Mouse (Mus musculus) myocyte (in vitro differentiated cells): ENCODE measurements around the gene Ugt1a8. TPM values are rescaled to one million over a fixed set of nuclear protein-coding genes. Genes with fewer than 3 reads are reported as not detected.

Experiments used
- H3K27me3 ChIP-seq: one replicate; pipeline ENCODE4 v1.6.1; 2011; ENCODE audit not compliant: control insufficient read depth, insufficient read depth, insufficient read length
- H3K36me3 ChIP-seq: one replicate; pipeline ENCODE4 v1.6.1; 2011; ENCODE audit not compliant: control insufficient read depth, insufficient read depth
- H3K4me2 ChIP-seq: one replicate; pipeline ENCODE4 v1.6.1; 2011; ENCODE audit warnings: low read depth, control low read depth
- H3K4me3 ChIP-seq: one replicate; pipeline ENCODE4 v1.5.1; 2011; ENCODE audit warnings: mild to moderate bottlenecking, control low read depth, moderate library complexity
- H3K79me2 ChIP-seq: one replicate; pipeline ENCODE4 v1.6.1; 2011; ENCODE audit not compliant: control insufficient read depth, insufficient read depth
- H3ac ChIP-seq: one replicate; pipeline ENCODE4 v1.6.1; 2011; ENCODE audit not compliant: control insufficient read depth, insufficient read length
- CEBPB ChIP-seq: IDR thresholded peaks from 2 replicates; pipeline ENCODE4 v1.6.1; 2011; ENCODE audit warnings: mild to moderate bottlenecking, moderate library complexity; ENCODE audit not compliant: poor library complexity, insufficient read depth, severe bottlenecking
- E2F4 ChIP-seq: IDR thresholded peaks from one replicate; pipeline ENCODE4 v1.6.1; 2011; ENCODE audit warnings: mild to moderate bottlenecking, control low read depth, moderate library complexity; ENCODE audit not compliant: insufficient read depth
- MAX ChIP-seq: IDR thresholded peaks from one replicate; pipeline ENCODE4 v1.6.1; 2011; ENCODE audit warnings: low read depth, mild to moderate bottlenecking, control low read depth
- MYOD1 ChIP-seq, 3 experiments: IDR thresholded peaks; one replicate each; pipeline ENCODE4 v1.6.1; 2011; ENCODE audit warnings: control low read depth in 2 of 3, low read depth in 2 of 3, mild to moderate bottlenecking in 2 of 3, moderate library complexity in 1 of 3; ENCODE audit not compliant: insufficient read length in 2 of 3, control insufficient read depth in 1 of 3
- MYOG ChIP-seq, 3 experiments: IDR thresholded peaks; one replicate each; pipeline ENCODE4 v1.6.1; 2011; ENCODE audit warnings: control low read depth in 2 of 3, low read depth in 2 of 3, mild to moderate bottlenecking in 2 of 3; ENCODE audit not compliant: insufficient read length in 2 of 3, control insufficient read depth in 1 of 3, insufficient read depth in 1 of 3
- POLR2A ChIP-seq: IDR thresholded peaks from one replicate; pipeline ENCODE4 v1.6.1; 2011; ENCODE audit warnings: low read depth, mild to moderate bottlenecking, control low read depth, moderate library complexity; ENCODE audit not compliant: insufficient read length
- POLR2AphosphoS2 ChIP-seq: IDR thresholded peaks from one replicate; pipeline ENCODE4 v1.6.1; 2011; ENCODE audit warnings: low read depth, control low read depth; ENCODE audit not compliant: insufficient read length
- REST ChIP-seq: IDR thresholded peaks from one replicate; pipeline ENCODE4 v1.6.1; 2011; ENCODE audit warnings: mild to moderate bottlenecking, control low read depth, moderate library complexity; ENCODE audit not compliant: insufficient read depth, insufficient read length
- SRF ChIP-seq: IDR thresholded peaks from one replicate; pipeline ENCODE4 v1.6.1; 2011; ENCODE audit warnings: low read depth; ENCODE audit not compliant: control insufficient read depth, insufficient read length
- TCF12 ChIP-seq: IDR thresholded peaks from one replicate; pipeline ENCODE4 v1.6.1; 2011; ENCODE audit warnings: mild to moderate bottlenecking, control low read depth; ENCODE audit not compliant: poor library complexity, insufficient read depth, severe bottlenecking
- TCF3 ChIP-seq: IDR thresholded peaks from one replicate; pipeline ENCODE4 v1.6.1; 2011; ENCODE audit warnings: low read depth, control low read depth; ENCODE audit not compliant: insufficient read length
- USF1 ChIP-seq: IDR thresholded peaks from one replicate; pipeline ENCODE4 v1.6.1; 2011; ENCODE audit warnings: low read depth, mild to moderate bottlenecking, control low read depth, moderate library complexity
- polyA plus RNA-seq: library from polyadenylated mRNA; unstranded; fragments of >200 nt; fragmentation: generic; extraction: Trizol; gene quantifications from one replicate; pipeline ENCODE4 v1.2.1, GENCODE M21; 2012; ENCODE audit warnings: missing spikeins

The Ugt1a8 gene
- polyA plus RNA-seq, 1 experiment: not detected

DNA sequence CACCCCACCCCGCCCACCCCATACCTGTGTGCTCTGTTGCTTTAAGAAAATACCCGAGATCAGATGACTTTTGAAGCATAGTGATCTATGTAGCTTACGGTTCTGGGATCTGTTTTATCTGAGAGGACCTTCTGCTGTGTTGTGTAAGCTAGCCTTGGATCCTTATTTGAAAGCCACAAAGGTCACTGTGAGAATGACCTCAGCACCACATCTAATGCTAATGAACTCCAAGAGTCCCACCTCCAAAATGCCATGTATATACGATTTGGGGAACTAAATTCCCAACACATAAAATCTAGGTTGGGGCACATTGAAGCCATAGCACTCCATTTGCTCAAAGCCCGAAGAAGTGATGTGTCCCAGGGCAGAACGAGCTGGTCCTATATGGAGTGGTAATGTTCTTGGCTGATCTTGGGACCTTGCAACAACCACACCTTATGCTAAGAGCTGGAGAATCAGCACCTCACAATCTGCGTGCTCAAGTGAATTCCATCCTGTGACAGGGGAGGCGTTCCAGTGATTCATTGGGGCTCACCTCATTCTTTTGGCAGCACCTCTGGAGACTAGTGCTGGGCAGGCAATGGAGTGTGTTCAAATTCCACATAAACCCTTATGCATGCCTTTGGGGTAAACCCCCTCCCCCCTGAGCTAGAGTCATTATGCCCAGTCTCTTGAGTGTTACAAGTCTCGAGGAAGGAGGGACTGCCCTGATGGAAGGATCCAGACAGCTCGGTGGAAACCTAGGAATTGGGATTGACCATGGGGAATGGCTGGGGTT, 169.5 kb downstream of the Ugt1a8 start:
- no peak for TF ChIP-seq E2F4
- TF ChIP-seq TCF12: no peak
- TF ChIP-seq REST: no peak
- TF ChIP-seq TCF3: no peak
- no peak for TF ChIP-seq MYOD1 (IDR thresholded peaks at IDR 0.05; ENCODE audit: control insufficient read depth in 1 of 3, insufficient read length in 2 of 3, low read depth in 2 of 3)
- TF ChIP-seq MYOG (IDR thresholded peaks at IDR 0.05; ENCODE audit: control insufficient read depth in 1 of 3, insufficient read depth in 1 of 3, insufficient read length in 2 of 3, low read depth in 2 of 3): no peak
- TF ChIP-seq SRF: no peak
- TF ChIP-seq MAX: no peak
- no peak for TF ChIP-seq USF1
- TF ChIP-seq POLR2A: no peak
- TF ChIP-seq POLR2AphosphoS2: no peak
- TF ChIP-seq CEBPB: no peak
- H3K4me2 ChIP-seq: no peak overlapping the region
- H3K79me2 ChIP-seq: no peaks in the 10 kb centered on the region
- no peaks in the 10 kb centered on the region for H3K36me3 ChIP-seq
- no peak overlapping the region for H3K4me3 ChIP-seq
- no peak overlapping the region for H3ac ChIP-seq
- H3K27me3 ChIP-seq: no peaks in the 10 kb centered on the region

GRCm38 (mm10) chr1:88257681-88258080, 170.1 kb downstream of the Ugt1a8 start:
- Histone ChIP-seq H3K79me2 (no peaks in the 10 kb centered on the region), H3K27me3 (no peaks in the 10 kb centered on the region), H3K4me3 (no peak overlapping the region), H3ac (no peak overlapping the region), H3K36me3 (peaks cover under 1% of the 10 kb centered on the region), H3K4me2 (no peak overlapping the region)
- TF ChIP-seq REST: no peak
- TF ChIP-seq MAX: no peak
- no peak for TF ChIP-seq CEBPB
- TF ChIP-seq SRF: no peak
- TF ChIP-seq E2F4: no peak
- TF ChIP-seq TCF3: no peak
- no peak for TF ChIP-seq USF1
- TF ChIP-seq MYOD1 (IDR thresholded peaks at IDR 0.05; ENCODE audit: control insufficient read depth in 1 of 3, insufficient read length in 2 of 3, low read depth in 2 of 3): no peak
- no peak for TF ChIP-seq TCF12
- TF ChIP-seq POLR2A: no peak
- TF ChIP-seq POLR2AphosphoS2: no peak

DNA sequence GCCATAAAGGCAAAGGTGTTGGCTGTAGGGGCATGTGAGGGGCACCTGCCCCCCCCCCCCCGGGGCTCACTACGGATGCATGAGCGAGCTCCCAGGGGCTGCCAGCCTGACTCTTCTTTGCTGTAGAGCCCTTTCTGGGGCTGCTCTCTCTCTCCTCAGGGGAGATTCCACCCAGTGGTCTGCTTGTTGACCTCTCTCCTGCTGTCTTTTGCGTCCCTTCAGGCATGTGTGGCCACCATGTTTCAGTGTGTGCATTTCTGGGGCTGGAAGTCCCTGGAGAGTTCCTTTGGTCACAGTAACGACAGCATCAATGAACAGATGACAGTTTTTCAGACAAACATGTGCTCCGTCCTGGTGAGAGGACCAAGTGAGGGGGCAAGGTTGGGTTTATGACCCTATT, 170.7 kb downstream of the Ugt1a8 start:
- peaks cover 8% of the 10 kb centered on the region for H3K36me3 ChIP-seq
- H3K4me2 ChIP-seq: no peak overlapping the region
- no peaks in the 10 kb centered on the region for H3K27me3 ChIP-seq
- no peaks in the 10 kb centered on the region for H3K79me2 ChIP-seq
- H3ac ChIP-seq: no peak overlapping the region
- no peak for TF ChIP-seq MAX
- no peak for TF ChIP-seq TCF12
- no peak for TF ChIP-seq CEBPB
- TF ChIP-seq MYOD1 (IDR thresholded peaks at IDR 0.05; ENCODE audit: control insufficient read depth in 1 of 3, insufficient read length in 2 of 3, low read depth in 2 of 3): no peak
- no peak for TF ChIP-seq TCF3
- no peak for TF ChIP-seq E2F4
- no peak for TF ChIP-seq USF1
- no peak for TF ChIP-seq SRF
- TF ChIP-seq POLR2A: no peak
- TF ChIP-seq MYOG (IDR thresholded peaks at IDR 0.05; ENCODE audit: control insufficient read depth in 1 of 3, insufficient read depth in 1 of 3, insufficient read length in 2 of 3, low read depth in 2 of 3): no peak
- H3K4me3 ChIP-seq: no peak overlapping the region

DNA sequence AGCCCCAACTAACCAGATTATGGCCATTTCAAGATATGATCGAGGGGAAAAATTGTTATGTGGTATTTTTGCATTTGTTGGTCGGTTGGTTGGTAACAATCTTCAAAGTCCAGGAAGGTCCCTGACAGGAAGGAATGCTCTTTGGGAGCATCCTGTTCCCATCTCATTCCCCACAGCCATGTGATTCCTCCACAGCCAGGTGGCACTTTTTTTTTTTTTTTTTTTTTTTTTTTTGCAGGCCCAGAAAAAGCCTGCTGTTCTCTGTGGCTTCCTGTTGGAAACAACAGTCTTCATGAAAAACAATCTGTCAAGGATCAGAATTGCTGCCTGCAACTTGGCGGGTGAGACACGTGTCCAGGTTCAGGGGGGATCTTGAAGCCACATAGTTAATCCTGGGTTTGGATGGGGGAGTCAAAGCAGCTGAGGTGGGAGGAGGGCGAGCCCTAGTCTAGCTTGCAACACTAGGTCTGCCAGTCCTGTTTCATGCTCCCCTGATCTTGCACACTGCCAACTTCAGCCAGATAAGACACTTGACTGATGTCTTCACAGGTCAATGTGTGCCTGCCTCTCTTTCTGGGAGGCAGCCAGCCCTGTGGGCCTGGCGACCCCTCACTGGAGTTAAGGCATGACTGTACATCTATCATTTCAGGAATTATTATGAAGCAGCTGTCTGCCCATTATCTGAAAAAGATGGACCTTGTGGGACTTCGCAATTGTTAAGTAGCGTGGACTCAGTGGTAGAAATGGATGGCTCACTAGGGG, 171.4 kb downstream of the Ugt1a8 start:
- no peak overlapping the region for H3K4me2 ChIP-seq
- H3K27me3 ChIP-seq: no peaks in the 10 kb centered on the region
- H3K79me2 ChIP-seq: no peaks in the 10 kb centered on the region
- H3K36me3 ChIP-seq: peaks cover 12% of the 10 kb centered on the region
- TF ChIP-seq POLR2AphosphoS2: no peak
- no peak overlapping the region for H3ac ChIP-seq
- H3K4me3 ChIP-seq: no peak overlapping the region
